In the genomic region with DNA sequence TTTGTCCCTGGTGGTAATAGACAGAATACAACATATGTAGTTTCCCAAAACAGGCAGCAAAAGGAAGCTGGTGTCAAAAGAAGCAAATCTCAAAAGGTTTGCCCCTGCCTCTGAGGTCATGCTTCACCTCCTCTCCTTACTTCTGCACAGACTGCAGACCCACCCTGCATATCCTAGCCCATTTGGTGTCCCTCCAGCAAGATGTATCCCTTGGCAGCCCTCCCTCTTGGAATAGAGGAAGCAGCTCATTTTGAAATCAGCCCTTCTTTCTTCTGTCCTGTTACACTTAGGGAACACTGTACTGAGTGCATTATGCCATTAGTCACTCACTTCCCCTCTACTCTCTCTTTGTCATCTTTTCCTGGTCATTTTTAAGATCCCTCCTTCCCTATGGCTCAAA, we compare ENCODE assay signal across 13 mouse cellular contexts.
"Had no signal": no experiment of that assay in that cellular context is flagged by ENCODE, and none has a peak within 500 bp of the region (broad histone marks: within the 10 kb centered on the region; RNA-seq: fewer than 3 reads in every experiment).

No protein-coding gene starts in this region.

- H3K36me3 ChIP-seq: limb, embryonic 15.5 days; liver, embryonic 12.5 days; lung, embryonic 15.5 days; midbrain, embryonic 10.5 days; neural tube, embryonic 12.5 days had no signal

- DNase-seq: kidney, postnatal 36 days; layer of hippocampus, adult 9-11 months; layer of hippocampus, postnatal 36 days; lung, postnatal 14 days; midbrain, embryonic 14.5 days; thymus, adult 18-20 months; thymus, postnatal 14 days had no signal

- H3K9me3 ChIP-seq: limb, embryonic 15.5 days; liver, embryonic 12.5 days; lung, embryonic 15.5 days; midbrain, embryonic 10.5 days; neural tube, embryonic 12.5 days had no signal

- H3K4me1 ChIP-seq: limb, embryonic 15.5 days; liver, embryonic 12.5 days; lung, embryonic 15.5 days; midbrain, embryonic 10.5 days; neural tube, embryonic 12.5 days had no signal

- H3K4me3 ChIP-seq: limb, embryonic 15.5 days; liver, embryonic 12.5 days; lung, embryonic 15.5 days; midbrain, embryonic 10.5 days; neural tube, embryonic 12.5 days had no signal

- H3K27me3 ChIP-seq: limb, embryonic 15.5 days; liver, embryonic 12.5 days; lung, embryonic 15.5 days; neural tube, embryonic 12.5 days had no signal

- ATAC-seq: liver, embryonic 12.5 days had no signal

- H3K27ac ChIP-seq: kidney, postnatal 0 days; limb, embryonic 15.5 days; liver, embryonic 12.5 days; lung, embryonic 15.5 days; midbrain, embryonic 10.5 days; neural tube, embryonic 12.5 days had no signal

- H3K9ac ChIP-seq: limb, embryonic 15.5 days; liver, embryonic 12.5 days; lung, embryonic 15.5 days; neural tube, embryonic 12.5 days had no signal
